Mouse (Mus musculus) lung, adult 2 months (tissue): ENCODE data around the gene Mast4. TPM values are rescaled to one million over a fixed set of nuclear protein-coding genes. Genes with fewer than 3 reads are reported as not detected.

ENCODE experiments used
- DNase-seq: peaks from one replicate; pipeline ENCODE4 v3.0.0; 2022
- H3K4me1 ChIP-seq: fragments of 200-500 bp; 2 replicates; pipeline ENCODE4 v1.6.1; 2011; ENCODE audit warnings: low read length; ENCODE audit not compliant: control insufficient read depth, insufficient read depth
- H3K4me3 ChIP-seq: fragments of 200-500 bp; replicated peaks from 2 replicates; pipeline ENCODE3; 2011; ENCODE audit warnings: low read depth, mild to moderate bottlenecking, control low read depth, low read length; ENCODE audit errors: extremely low read depth
- CTCF ChIP-seq: fragments of 200-500 bp; IDR thresholded peaks from 2 replicates; pipeline ENCODE4 v1.5.1; 2011; ENCODE audit warnings: mild to moderate bottlenecking, low read length, control low read depth; ENCODE audit not compliant: insufficient read depth
- POLR2A ChIP-seq: fragments of 200-500 bp; IDR thresholded peaks from 2 replicates; pipeline ENCODE4 v1.6.1; 2011; ENCODE audit warnings: low read depth, mild to moderate bottlenecking, control low read depth, low read length, borderline replicate concordance; ENCODE audit errors: extremely low read depth
- whole genome bisulfite sequencing: fragments of 180-500 bp; shearing (Covaris S2); methylation state at CpG from one replicate; pipeline ENCODE4 v1.1.7; 2018; 5-methylcytosine and 5-hydroxymethylcytosine counted together
- polyA plus RNA-seq: library from polyadenylated mRNA; depleted of rRNA; stranded (reverse); fragments of >200 nt; gene quantifications from 2 replicates; pipeline ENCODE4 v1.2.3, GENCODE M21; 2012

The Mast4 gene
- polyA plus RNA-seq, 1 experiment: 14.9 TPM

GRCm38 (mm10) chr13:103052661-103053060 is 281.6 kb downstream of the Mast4 start:
- WGBS: 73% methylated on average over 7 of the region's 7 CpGs
- no peak for DNase-seq
- TF ChIP-seq CTCF (no peak), POLR2A (no peak)
- H3K4me3 ChIP-seq: no peak overlapping the region
- H3K4me1 ChIP-seq: no peaks in the 10 kb centered on the region

- 79% methylated on average over 7 of the region's 7 CpGs for WGBS
- Histone ChIP-seq H3K4me1 (no peaks in the 10 kb centered on the region), H3K4me3 (no peak overlapping the region)
- DNase-seq: no peak
- TF ChIP-seq POLR2A: no peak
- no peak for TF ChIP-seq CTCF
Observed at GRCm38 (mm10) chr13:103048954-103049353, 285.3 kb downstream of the Mast4 start.

GRCm38 (mm10) chr13:103043692-103044091 is 290.6 kb downstream of the Mast4 start:
- no peak for DNase-seq
- H3K4me1 ChIP-seq: no peaks in the 10 kb centered on the region
- no peak for TF ChIP-seq POLR2A
- no peak for TF ChIP-seq CTCF
- no peak overlapping the region for H3K4me3 ChIP-seq
- 95% methylated on average over 9 of the region's 9 CpGs for WGBS

GRCm38 (mm10) chr13:103043011-103043410 is 291.3 kb downstream of the Mast4 start:
- no peak for DNase-seq
- Histone ChIP-seq H3K4me1 (no peaks in the 10 kb centered on the region), H3K4me3 (no peak overlapping the region)
- WGBS: 91% methylated on average over 4 of the region's 4 CpGs
- no peak for TF ChIP-seq CTCF
- no peak for TF ChIP-seq POLR2A

GRCm38 (mm10) chr13:103037466-103037865 is 296.8 kb downstream of the Mast4 start:
- DNase-seq: no peak
- no peak overlapping the region for H3K4me3 ChIP-seq
- no peaks in the 10 kb centered on the region for H3K4me1 ChIP-seq
- TF ChIP-seq POLR2A (no peak), CTCF (no peak)
- WGBS: 55% methylated on average over 5 of the region's 5 CpGs

GRCm38 (mm10) chr13:103029377-103029776 is 304.9 kb downstream of the Mast4 start:
- WGBS: 85% methylated on average over 5 of the region's 5 CpGs
- H3K4me3 ChIP-seq: no peak overlapping the region
- no peaks in the 10 kb centered on the region for H3K4me1 ChIP-seq
- no peak for DNase-seq
- TF ChIP-seq CTCF: no peak
- TF ChIP-seq POLR2A: no peak

GRCm38 (mm10) chr13:103027456-103028078 is 306.7 kb downstream of the Mast4 start:
- Histone ChIP-seq H3K4me3 (no peak overlapping the region), H3K4me1 (no peaks in the 10 kb centered on the region)
- 87% methylated on average over 17 of the region's 17 CpGs for WGBS
- no peak for DNase-seq
- TF ChIP-seq POLR2A (no peak), CTCF (no peak)

- WGBS: 63% methylated on average over 3 of the region's 3 CpGs
- DNase-seq: no peak
- H3K4me3 ChIP-seq: no peak overlapping the region
- TF ChIP-seq CTCF: no peak
- TF ChIP-seq POLR2A: no peak
- H3K4me1 ChIP-seq: no peaks in the 10 kb centered on the region
Observed at GRCm38 (mm10) chr13:103025461-103025860, 308.8 kb downstream of the Mast4 start.

GRCm38 (mm10) chr13:103018481-103018880 is 315.8 kb downstream of the Mast4 start:
- DNase-seq: no peak
- WGBS: 64% methylated on average over 6 of the region's 6 CpGs
- Histone ChIP-seq H3K4me1 (no peaks in the 10 kb centered on the region), H3K4me3 (no peak overlapping the region)
- TF ChIP-seq CTCF: no peak
- no peak for TF ChIP-seq POLR2A

- TF ChIP-seq POLR2A: no peak
- no peak for TF ChIP-seq CTCF
- no peaks in the 10 kb centered on the region for H3K4me1 ChIP-seq
- no peak overlapping the region for H3K4me3 ChIP-seq
- WGBS: 90% methylated on average over 3 of the region's 3 CpGs
- no peak for DNase-seq
Observed at GRCm38 (mm10) chr13:103017661-103018060, 316.6 kb downstream of the Mast4 start.

- Histone ChIP-seq H3K4me3 (no peak overlapping the region), H3K4me1 (no peaks in the 10 kb centered on the region)
- TF ChIP-seq POLR2A (no peak), CTCF (no peak)
- WGBS: 64% methylated on average over 3 of the region's 3 CpGs
- no peak for DNase-seq
Observed at GRCm38 (mm10) chr13:103015131-103015750, 319.1 kb downstream of the Mast4 start.
